Mouse (Mus musculus) Muller cell, postnatal 12 days (primary cell): ENCODE data around the gene Zfp318.

Source experiments
- DNase-seq: peaks from one replicate; pipeline ENCODE4 v3.0.0-alpha.2; 2015; ENCODE audit errors: inconsistent ontology term

Zfp318 gene

DNA sequence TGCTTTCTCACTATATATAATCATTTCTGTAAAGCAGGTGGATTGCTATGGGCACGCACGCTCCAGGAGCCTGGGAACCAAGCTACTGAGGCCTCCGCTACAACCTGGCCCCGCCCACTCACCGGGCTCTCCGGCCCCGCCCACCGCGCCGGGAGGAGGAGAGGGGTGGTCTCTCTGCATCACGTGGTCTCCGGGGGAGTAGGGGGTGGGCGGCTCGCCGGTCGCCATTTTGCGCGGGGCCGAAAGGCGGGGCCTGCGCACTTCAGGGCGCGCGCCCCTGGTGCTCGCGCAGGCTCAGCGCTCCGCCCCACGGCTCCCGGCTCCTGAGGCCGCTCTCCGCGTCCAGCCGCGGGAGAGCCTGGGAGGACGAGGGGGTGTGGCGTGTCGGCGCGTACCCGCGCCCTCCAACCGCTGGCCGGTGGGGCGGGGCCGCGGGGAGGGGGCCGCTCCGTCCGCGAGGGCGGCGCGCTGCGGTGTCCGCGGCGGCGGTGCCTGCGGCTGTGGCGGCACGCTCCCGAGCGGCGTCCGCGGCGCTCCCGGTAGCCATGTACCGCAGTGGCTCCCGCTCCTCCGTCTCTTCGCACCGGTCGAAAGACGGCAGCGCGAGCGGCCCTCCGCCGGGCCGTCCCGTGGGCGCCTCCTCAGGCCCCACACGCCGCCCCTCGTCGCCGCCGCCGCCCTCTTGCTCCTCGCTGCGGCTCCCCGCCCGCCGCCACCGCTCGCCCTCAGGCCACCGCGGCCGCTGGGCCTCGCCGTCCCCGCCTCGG is at the start of gene Zfp318:
Gene Zfp318, plus strand, starts transcription at position 438 of the 767 bp plus-strand sequence.
- peak; percentile 99 for DNase-seq

DNA sequence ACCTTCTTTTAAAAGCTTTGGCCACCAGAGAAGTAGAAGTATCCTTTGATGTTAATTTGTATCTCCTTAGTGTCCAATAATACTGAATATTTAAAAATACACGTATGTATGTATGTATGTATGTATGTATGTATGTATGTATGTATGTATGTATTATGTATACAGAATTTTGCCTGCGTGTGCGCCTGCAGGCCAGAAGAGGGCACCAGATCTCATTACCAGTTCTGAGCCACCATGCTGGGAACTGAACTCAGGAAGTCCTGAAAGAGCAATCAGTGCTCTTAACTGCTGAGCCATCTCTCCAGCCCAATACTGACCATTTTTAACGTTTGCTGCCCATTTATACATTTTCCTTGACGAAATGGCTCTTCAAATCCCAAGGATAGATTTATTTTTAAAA is 47.1 kb upstream of the Zfp318 start:
- DNase-seq: no peak

- DNase-seq: no peak
These were observed 42.3 kb upstream of the Zfp318 start for GRCm38 (mm10) chr17:46341208-46341607.

DNA sequence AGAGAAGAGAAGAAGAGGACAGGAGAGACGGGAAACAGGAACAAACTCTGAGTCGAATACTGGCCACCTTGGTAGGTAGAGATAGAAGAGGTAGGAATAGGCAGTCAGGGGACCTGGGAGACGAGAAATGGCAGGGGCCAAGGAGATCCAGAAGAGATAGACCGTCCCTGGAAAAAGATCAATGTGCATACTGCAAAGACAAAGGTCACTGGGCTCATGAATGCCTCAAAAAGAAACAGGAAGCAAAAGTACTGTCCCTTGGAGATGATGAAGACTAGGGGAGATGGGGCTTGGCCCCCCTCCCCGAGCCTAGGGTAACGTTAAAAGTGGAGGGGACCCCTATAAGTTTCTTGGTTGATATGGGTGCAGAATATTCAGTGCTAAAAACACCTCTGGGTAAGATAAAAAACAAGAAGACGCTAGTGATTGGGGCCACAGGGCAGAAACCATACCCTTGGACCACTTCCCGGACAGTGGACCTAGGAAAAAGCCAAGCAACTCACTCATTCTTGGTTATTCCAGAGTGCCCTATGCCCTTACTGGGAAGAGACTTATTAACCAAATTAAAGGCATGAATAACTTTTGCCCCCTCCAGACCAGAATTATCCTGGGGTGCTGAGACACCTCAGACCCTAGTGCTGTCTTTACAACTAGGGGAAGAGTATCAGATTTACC is 32.4 kb upstream of the Zfp318 start:
- no peak for DNase-seq

DNA sequence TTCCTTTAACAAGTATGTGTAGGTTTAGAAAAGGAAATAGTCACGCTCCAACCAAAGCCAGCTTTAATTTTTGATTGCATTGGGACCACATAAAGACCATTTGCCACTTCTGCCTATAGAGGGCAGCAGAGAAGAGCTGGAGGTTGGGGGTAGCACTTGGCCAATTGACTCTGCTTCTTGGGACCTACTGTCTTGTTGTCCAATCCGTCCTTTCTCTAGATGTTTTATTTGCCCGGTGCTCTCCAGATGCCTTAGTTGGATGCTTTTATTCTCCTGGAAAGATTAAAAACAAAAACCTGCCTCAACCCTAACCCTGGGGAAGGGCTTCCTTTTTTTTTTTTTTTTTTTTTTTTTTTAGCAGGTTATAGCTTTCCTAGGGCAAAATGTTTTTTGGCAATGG is 11.7 kb upstream of the Zfp318 start:
- DNase-seq: no peak

GRCm38 (mm10) chr17:46378564-46378963 is 5.0 kb upstream of the Zfp318 start:
- no peak for DNase-seq

DNA sequence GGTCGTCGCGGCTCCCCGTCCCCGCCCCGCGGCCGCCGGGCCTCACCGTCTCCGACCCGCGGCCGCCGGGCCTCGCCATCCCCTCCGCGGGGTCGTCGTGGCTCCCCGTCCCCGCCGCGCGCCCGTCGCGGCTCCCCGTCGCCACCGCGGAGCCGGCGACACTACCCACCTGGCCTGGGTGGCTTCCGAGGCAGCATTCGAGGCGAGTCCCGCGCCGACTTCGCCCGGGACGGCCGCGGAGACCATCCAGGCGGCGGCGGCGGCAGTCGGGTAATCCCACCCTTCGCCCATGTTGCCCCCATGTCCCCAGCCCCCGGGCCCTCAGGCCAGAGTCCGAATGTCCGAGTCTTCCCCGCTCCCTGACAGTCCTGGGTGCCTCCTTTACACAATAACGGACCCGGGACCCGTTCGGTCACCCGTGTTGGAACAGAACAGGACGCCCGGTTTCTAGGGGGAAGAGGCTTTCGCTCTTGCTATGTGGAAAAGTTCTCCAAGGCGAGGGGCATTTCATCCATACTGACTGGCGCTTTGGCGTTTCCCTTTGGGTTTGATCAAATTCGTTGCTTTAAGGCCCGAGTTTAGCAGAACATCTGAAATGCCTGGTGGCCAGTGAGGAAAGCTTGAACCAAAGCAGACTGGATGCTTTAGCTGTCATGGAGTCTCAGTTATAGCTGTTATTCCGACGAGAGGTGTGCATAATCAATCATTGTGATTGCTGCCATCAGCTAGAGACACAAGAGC is 700 bp downstream of the Zfp318 start:
- peak; percentile 51 for DNase-seq

GRCm38 (mm10) chr17:46388200-46388599 is 4.7 kb downstream of the Zfp318 start:
- no peak for DNase-seq

DNA sequence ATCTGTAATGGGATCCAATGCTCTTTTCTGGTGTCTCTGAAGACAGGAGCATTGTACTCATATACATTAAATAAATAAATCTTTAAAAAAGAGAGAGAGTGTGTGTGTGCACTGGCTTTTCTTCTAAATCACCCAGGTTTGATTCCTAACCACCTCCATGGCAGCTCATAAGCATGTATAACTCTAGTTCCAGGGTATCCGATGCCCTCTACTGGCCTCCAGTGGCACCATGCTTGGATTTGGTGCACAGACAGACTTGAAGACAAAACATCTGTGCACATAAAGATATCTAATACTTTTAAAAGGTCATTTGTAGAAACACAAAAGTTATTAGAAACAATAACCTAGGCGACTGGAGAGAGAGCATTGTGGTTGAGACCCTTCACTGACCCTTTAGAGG is 9.5 kb downstream of the Zfp318 start:
- peak; percentile 21 for DNase-seq

DNA sequence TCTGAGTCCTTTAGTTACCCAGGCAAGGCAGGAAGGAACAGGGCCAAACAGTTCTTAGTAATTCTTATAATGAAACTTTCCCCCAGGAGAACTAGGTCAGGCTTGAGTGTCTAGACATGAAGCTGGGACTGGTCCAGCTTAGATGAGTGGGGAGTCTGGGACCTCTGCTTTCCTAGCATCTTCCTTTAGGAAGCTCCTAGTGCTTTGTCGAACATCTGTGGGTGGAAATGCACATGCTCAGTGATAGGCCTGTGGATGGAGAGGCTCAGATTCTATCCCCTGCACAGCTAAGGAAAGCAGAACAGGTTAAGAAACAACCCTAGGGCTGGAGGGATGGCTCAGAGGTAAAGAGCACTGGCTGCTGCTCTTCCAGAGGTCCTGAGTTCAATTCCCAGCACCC is 11.1 kb downstream of the Zfp318 start:
- DNase-seq: peak; percentile 49

DNA sequence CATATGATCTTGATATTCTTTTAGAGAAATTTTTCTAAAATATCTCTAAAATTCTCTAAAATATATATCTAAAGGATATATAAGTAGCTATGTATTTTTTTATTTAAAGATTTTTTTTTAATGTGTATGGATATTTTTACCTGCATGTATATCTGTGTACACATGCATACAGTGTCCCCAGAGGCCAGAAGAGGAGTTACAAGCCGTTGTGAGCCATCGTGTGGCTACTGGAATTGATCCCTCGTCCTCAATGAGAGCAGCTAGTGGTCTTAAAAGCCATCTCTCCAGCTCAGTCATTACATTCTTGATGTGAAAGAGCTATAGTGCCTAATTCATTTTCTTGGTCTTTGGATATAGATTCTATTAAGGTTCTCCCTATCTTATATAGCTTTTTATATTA is 24.9 kb downstream of the Zfp318 start:
- DNase-seq: no peak

DNA sequence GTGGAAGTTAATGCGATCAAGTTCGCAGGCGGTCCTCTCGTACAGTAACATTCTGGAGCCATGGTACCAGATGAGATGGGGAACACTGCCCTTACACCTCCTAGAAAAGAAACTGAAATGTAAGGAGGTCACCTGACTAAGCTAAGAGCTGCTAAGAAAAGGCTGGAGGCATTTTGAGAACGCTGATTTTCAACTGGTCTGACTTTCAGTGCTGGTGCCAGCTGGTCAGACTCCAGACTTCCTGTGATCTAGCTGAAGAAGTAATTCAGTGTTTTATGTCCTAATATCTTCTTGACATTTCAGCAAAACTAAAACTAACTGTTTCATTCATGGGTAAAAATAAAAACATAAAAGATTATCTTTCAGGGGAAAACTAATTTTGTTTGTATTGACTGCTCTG is 35.1 kb downstream of the Zfp318 start:
- no peak for DNase-seq

DNA sequence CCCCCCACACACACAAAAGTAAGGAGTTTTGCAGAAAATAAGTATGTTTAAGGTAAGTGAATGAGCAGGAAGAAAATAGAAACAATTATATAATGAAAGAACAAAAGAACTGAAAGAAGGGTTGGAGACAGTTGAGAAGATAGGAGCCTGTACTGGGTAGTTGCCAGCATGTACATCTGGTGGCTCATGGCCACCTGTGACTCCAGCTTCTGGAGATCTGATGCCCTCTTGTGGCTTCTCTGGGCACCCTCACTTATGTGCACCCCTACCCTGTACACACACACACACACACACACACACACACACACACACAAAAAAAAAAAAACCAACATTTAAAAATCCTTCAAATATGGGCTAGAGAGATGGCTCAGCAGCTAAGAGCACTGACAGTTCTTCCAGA is 36.2 kb downstream of the Zfp318 start:
- DNase-seq: no peak

GRCm38 (mm10) chr17:46426496-46426895 is 43.0 kb downstream of the Zfp318 start:
- DNase-seq: no peak

GRCm38 (mm10) chr17:46428761-46429414 is 45.4 kb downstream of the Zfp318 start, which contains the start of gene Crip3:
Crip3 (plus strand) TSS chr17:46428926.
- DNase-seq: peak; percentile 38

GRCm38 (mm10) chr17:46433627-46434026 is 50.1 kb downstream of the Zfp318 start:
- DNase-seq: no peak

DNA sequence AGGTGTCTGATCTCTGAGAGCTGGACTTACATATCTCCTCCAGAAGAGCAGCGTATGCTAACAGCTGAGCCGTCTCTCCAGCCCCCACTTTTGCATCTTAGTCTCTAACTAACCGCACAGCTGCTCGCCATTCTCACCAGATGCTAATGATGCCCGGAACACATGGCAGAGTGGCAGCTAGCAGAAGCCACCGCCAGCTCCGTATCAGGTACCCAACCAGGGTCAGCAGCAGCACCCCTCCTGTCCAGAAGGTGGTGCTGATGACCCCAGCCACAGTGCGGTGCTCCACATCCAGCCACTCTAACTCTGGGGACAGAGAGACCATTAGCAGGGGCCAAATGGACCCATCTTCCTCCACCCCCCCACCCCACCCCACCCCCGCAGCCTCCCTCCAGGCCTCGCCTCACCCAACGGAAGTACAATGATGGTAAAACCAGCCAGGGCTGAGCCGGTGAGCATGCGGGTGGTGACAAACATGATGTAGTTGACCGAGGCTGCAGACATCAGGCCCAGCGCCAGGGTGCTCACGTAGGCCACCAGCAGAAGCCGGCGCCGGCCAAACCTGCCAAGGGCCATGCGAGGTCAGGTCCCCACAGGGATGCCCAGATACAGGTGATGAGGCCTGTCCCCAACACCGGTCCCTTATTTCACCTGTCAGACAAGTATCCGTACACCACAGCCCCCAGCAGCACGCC is 53.3 kb downstream of the Zfp318 start:
- no peak for DNase-seq

DNA sequence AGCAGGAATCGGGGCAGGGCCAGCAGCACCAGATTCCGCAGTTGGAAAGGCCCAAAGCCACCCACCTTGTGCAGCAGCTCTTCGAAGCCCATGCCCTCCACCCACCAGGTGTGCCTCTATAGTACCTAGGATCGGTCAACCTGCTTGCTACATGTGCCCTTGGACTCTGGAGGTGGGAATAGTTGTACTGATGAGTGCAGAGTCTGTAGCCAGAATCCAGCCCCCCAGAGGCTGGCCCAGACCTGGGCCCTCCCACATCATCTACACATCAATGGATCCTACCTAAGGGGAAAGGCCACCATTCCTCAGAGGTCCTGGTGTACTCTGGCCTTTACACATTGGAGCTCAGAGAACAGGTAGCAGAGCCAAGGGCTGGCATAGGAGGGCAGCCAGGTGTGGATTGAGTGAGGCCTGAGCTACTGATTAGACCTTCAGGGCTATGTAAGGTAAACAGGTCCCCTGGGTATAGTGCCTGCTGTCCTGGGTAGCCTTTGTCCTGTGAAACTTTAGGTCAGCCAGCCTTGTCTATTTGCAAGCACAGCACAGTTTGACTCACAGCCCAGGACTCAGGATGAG is 54.9 kb downstream of the Zfp318 start, which contains the start of gene Slc22a7:
Gene Slc22a7, minus strand, starts transcription at position 160 of the 576 bp plus-strand sequence.
- no peak for DNase-seq

DNA sequence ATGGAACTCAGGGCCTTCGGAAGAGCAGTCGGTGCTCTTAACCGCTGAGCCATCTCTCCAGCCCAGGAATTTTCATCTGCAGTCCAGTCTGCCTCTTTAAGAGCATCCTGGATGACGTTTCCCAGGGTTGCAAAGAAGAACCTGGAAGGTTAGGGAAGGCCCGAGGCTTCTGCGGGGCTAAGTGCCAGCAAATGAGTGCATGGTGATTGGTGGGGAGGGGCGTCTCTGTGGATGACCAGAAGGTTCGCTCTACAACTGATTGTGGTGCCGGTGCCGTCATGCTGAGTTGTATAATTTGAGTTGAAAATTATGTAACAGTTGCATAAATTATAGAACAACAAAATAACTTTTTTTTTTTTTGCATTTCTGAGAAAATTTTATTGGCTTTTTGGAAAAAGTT is 55.6 kb downstream of the Zfp318 start:
- no peak for DNase-seq

DNA sequence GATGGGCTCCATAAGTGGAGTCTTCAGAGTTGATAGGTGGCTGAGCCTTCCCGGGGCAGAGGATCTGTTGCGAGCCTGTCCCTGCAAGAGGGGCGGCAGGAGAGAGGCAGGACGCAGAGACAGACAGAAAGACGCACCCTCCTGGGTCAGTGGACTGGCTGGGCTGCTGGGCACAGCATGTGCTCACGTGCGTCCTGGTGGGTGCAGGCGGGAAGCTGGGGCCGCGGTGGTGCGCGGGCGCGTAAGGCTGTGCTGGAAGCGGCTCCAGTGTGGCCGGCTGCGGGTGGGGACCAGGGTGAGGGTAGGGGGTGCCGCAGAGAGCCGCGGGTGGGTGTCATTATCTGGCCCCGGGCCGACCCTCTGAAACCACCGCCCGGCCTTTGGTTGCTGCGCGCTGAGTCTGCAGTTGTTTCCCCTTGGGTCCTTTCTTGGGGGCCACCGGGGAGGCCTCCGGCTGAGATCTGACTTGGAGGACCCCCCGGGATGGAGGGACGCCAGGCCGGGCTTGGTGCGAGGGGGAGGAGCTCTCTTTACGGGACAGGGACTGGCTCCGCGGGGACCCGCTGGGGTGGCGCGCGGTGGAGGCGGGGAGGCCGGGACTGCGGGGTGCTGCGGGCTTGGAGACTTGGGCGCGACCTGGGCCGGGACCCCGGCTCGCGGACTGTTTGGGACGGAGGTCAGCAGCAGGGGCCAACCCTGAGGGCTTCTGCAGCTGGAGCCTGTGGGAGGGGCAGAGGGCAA is 61.5 kb downstream of the Zfp318 start:
- DNase-seq: no peak
